Mouse (Mus musculus) inflammation-experienced regulatory T-cells, adult 16 weeks (primary cell): ENCODE data around the gene Pla2g4b. TPM values are rescaled to one million over a fixed set of nuclear protein-coding genes. Genes with fewer than 3 reads are reported as not detected.

Source experiments
- polyA plus RNA-seq: library from polyadenylated mRNA; unstranded; fragments of 100-300 nt; shearing (Covaris generic); gene quantifications from one replicate; pipeline ENCODE4 v1.2.1, GENCODE M21; 2017

The Pla2g4b gene
- 4.4 TPM for polyA plus RNA-seq

GRCm38 (mm10) chr2:120032726-120033467 lies at the start of gene Pla2g4b:
TSS of gene Pla2g4b (plus strand) at chr2:120033417.

DNA sequence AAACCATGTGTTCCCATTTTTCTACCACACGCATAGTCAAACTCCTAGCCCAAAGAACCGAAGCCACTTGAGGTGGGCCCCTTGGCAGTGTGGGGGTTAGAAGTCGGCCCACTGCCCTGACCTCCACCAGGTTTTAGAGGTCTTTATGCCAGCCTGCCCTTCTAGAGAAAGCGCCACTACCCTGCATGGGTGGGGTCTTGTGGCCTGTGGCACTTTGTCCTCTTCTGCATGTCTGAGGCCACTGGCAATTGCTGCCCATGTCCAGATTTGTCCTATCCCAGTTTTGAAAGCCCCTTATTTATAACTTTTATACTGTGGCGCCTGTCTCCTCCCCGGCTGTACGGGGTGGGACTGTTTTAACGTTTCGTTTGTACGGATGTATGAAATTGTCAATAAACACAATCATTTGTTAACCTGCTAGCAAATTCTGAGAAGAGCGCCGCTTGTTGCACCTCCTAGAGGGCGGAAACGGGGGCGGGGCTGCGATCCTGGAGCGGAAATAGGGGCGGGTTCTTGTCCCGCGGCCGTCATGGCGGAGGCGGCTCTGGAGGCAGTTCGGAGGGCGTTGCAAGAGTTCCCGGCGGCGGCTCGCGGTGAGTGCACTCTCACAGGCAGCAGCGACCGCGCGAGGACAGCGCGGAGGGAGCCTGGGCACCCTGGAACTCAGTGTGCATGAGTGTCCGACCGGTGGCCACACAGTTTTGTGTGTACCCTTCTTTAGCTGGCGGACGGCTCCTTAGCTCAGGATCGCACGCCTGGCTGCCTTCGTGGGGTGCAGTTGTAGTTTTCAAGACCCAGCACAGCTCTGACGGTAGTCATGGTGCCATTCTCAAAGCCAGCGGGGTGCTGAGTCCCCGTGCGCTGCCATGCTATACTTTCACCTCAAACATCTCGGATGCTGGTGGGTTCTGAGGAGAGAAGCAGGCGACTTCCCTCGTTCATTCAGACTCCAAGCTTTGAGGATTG lies 6.0 kb upstream of the Pla2g4b start, which contains the start of the genes Jmjd7 and Gm28042:
Gene Jmjd7 (plus strand): TSS at position 500 of the 966 bp plus-strand sequence.
Gene Gm28042 (plus strand): TSS at position 510 of the 966 bp plus-strand sequence.

Other genes starting within 250 kb of the Pla2g4b start
- gene Rpap1, start 245.9 kb upstream of the Pla2g4b start, polyA plus RNA-seq, result 44.4 TPM
- 3.0 TPM for gene Tyro3, start 235.7 kb upstream of the Pla2g4b start, polyA plus RNA-seq
- gene Mga, start 136.2 kb upstream of the Pla2g4b start, polyA plus RNA-seq, result 67.1 TPM
- gene Mapkbp1, start 60.7 kb upstream of the Pla2g4b start, polyA plus RNA-seq, result 10.6 TPM
- 21.1 TPM for gene Jmjd7, start 5.9 kb upstream of the Pla2g4b start, polyA plus RNA-seq
- gene Gm28042, start 5.9 kb upstream of the Pla2g4b start, polyA plus RNA-seq, result 6.8 TPM
- 9.1 TPM for gene Ehd4, start 121.2 kb downstream of the Pla2g4b start, polyA plus RNA-seq
- not detected for gene Pla2g4e, start 211.9 kb downstream of the Pla2g4b start, polyA plus RNA-seq